Mouse (Mus musculus) heart, postnatal 14 days (tissue): ENCODE measurements around the gene Lrrfip1. TPM values are rescaled to one million over a fixed set of nuclear protein-coding genes. Genes with fewer than 3 reads are reported as not detected.

Source experiments
- DNase-seq, 2 experiments: peaks; one replicate each; pipeline ENCODE4 v3.0.0; 2021 to 2022
- intact Hi-C: fragments of 180-260 bp; cut with DNase I; formaldehyde crosslinking; loops from one replicate; pipeline ENCODE4 v1.15.1; 2025
- total RNA-seq, 2 experiments: library from RNA; stranded (reverse); gene quantifications; 2 replicates each; pipeline ENCODE4 v1.2.3; 2021

Gene Lrrfip1
- total RNA-seq, 2 experiments from 2014 or later = 101 to 109 TPM

DNA sequence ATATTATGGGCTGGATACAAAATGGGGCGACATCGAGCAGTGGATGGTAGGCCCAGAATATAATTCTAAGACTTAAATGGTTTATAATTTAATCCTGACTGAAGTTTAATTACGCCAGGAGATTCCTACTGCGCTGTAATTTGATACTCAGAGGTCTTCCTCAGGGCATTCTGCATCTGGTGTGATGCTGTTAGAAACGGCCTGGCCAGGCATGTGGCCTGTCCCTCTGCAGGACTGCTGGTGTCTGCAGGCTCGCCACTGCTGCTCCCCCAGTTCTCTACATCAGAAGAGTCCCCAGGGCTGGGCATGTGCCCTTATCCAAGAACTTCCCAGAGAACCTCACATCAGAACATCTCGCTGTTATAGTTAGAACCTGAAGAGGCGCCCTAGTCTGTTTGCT lies 78.4 kb downstream of the Lrrfip1 start:
- no peak for DNase-seq
- intact Hi-C loops = no loop called here

DNA sequence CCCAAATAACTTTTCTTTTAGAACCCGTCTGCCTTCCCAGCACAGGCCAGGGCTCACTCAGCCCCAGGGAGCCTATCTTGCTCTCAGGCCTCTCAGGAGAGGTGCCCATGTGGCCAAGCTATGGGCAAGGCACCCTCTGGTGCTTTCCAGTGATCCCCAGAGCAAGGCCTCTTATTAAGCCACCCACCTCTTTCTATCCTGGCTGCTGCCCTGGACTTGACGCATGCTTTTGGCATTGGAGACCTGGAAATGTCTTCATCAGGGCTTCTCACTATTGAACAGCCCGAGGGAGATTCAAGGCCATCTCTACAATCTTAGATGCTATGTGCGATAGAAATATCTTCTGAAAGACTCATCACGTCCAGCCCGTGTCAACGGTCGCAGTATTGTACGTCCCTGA lies 78.9 kb downstream of the Lrrfip1 start:
- intact Hi-C loops = no loop called here
- peak in 1 of 2 experiments; percentile 40 for DNase-seq

- DNase-seq = no peak
Observed at GRCm38 (mm10) chr1:91077980-91078379, 79.4 kb downstream of the Lrrfip1 start.

GRCm38 (mm10) chr1:91079740-91080422 lies 81.3 kb downstream of the Lrrfip1 start:
- intact Hi-C loops = no loop called here
- no peak for DNase-seq

More at GRCm38 (mm10) chr1:91077980-91078379, 79.4 kb downstream of the Lrrfip1 start:
- intact Hi-C loops = no loop called here

DNA sequence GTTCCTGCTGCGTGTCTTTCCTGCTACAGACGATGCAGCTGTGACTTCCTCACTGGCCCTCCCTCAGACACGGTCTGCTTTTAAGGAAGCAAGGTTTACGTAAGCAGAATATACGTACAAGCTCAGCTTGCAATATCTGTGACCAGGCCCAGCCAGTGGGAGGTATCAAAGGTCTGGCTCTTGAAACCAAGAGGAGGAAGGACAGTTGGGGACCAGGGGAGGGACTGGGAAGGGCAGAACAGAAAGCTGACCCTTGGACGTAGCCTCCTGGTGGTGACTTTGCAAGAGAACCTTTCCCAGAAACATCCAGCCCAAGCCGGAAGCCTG lies 81.8 kb downstream of the Lrrfip1 start:
- intact Hi-C loops = no loop called here
- peak; percentile 33 to 39 for DNase-seq

DNA sequence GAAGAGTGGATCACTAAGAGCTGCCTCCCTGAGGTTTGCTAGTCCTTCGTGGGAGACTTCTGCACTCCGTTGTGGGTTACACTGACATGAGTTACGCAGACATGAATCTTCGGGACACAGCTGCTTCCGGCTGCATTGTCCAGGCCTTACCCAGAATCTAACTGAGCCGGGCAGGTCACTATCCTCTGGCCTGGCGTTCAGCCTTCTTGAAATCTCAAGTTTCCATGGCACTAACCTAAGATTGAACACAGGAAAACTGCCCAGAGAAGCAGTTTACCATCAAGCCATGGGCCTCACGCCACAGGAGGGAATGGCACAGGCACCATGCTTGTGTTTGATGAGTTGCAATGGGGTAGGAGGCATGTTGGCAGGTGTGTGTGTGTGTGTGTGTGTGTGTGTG lies 85.8 kb downstream of the Lrrfip1 start:
- DNase-seq = no peak
- intact Hi-C loops = no loop called here

DNA sequence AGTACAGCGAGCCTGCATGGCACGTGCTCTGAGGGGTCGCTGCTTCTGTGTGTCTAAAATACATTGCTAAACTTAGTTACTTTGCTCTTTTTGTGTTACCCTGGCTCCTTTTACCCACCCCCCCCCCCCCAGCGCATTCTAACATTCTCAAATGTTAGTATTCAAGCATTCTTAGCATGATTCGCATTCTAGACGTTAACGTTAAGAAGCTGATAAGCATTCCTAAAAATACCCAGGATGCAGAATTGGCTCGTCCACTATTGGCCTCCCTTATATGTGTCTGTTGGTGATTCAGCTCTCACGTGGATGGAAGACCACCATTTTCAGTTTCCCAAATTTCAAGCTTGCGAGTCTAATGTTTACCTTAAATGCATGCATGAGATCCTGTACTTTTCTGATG lies 86.5 kb downstream of the Lrrfip1 start:
- DNase-seq = no peak
- intact Hi-C loops = no loop called here

DNA sequence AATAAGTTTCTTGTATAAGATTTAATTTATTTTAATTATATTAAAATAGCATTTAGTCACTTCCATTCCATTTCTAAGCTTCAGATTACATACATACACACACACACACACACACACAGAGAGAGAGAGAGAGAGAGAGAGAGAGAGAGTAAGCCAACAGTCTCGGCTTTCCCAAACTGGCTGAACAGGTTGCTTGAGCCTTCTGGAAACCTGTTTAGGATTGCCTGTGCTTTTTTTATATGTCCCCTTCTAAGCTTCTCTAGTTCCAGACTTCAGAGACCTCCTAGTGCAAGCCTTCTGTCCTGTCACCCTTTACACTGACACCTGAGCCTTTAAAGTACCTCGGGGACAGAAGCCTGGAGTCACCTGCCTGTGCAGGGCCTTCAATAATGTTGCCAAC lies 87.1 kb downstream of the Lrrfip1 start:
- DNase-seq = no peak
- intact Hi-C loops = no loop called here

DNA sequence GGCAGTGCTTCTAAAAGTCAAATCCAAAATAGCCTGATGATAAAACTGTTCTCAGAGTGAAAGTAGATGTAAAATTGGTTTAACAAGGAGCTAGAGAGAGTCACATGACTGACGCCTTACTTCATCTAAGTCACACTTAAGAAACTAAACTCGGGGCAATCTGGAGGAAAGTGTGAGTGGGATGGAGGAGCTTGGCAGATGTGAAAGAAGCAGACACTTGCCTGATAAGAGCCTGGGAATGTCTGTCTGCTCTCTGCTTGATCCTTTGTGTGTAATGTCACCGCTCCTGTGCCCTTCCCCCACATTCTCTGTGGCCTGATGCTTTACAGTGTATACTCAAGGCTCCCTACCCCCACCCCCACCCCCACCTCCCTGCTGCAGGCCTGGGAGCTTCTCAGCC lies 87.8 kb downstream of the Lrrfip1 start:
- DNase-seq = no peak
- intact Hi-C loops = no loop called here

DNA sequence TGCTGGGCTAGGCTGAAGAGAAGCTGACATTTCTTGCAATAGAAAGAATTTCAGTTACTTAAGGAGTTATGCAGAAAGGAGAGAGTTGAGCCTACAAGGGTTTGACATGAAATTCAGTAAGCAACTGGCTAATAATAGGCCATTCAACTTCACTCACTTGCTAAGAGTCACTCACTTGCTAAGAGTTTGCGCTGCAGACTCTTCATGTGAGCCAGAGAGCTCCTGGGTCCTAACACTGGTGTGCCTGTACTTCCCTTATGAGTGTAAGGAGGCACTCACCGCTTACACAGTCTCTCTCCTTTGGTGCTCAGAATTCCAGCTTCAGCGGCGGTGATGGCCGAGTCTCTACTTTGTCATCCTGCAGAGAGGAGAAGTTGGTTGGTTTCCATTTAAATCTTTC lies 88.2 kb downstream of the Lrrfip1 start:
- DNase-seq = no peak
- intact Hi-C loops = no loop called here

- intact Hi-C loops = no loop called here
- DNase-seq = no peak
Observed at GRCm38 (mm10) chr1:91088027-91088426, 89.5 kb downstream of the Lrrfip1 start.

- intact Hi-C loops = no loop called here
- no peak for DNase-seq
Observed at GRCm38 (mm10) chr1:91088941-91089340, 90.4 kb downstream of the Lrrfip1 start.

DNA sequence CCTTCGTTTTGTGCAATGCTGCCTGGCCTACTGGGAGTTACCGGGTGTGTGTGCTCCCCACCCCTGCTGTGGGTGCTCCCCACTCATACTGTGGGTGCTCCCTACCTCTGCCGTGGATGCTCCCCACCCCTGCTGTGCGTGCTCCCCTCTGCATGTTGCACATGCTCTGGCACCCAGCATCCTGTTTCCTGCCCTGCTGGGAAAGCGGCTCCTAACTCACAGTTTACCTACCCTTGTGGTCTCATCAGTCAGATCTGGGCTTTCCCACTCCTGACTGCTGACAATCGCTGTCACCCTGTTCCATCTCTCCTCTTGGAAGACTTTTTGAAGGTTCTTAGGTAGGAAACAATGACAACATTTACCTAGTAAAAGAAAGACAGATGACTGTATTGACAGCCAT lies 91.9 kb downstream of the Lrrfip1 start:
- DNase-seq = no peak
- intact Hi-C loops = no loop called here

GRCm38 (mm10) chr1:91092451-91092850 lies 93.9 kb downstream of the Lrrfip1 start:
- intact Hi-C loops = no loop called here
- no peak for DNase-seq

GRCm38 (mm10) chr1:91093296-91093695 lies 94.8 kb downstream of the Lrrfip1 start:
- intact Hi-C loops = no loop called here
- no peak for DNase-seq

DNA sequence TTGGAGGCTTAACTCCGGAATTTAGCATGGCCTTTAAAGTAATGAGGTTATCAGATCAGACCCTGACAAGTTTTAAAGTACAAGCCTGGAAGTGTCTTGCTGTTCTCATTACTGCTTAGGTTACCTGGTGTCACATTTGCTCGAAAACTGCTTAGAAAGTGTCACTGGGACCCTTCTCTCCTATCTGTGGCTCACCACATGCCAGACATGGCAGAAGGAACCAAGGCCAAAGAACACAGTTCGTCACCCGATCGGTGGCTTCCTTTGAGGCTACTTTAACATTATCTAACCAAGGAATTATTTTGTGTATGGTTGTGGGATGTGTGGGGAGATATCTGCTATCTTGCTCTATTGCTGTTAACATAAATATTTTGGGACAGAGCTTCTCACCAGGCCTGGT lies 95.5 kb downstream of the Lrrfip1 start:
- intact Hi-C loops = no loop called here

GRCm38 (mm10) chr1:91095258-91095657 lies 96.7 kb downstream of the Lrrfip1 start:
- no peak for DNase-seq
- intact Hi-C loops = loop anchor here (5.0 kb wide), 1 partner anchor 43 kb away; no protein-coding TSS in a partner anchor

More for the DNA sequence above, 95.5 kb downstream of the Lrrfip1 start:
- no peak for DNase-seq

DNA sequence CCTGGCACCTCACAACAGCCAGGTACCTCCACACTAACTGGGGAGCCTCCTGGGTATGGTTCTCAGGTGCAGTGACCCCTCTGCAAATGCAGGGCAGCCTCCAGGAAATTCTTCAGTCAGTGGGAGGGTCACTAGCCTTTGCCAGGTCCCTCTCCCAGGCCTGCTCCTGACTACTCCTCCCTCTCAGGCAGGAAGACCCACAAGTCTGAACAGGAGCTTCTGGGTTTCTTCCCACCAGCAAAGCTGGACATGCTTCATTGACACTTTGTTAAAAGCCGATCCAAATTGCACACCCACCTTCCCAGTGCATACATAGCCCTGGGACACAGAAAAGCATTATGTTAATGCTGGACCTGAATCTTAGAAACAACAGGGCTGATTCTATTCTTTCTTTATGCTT lies 97.3 kb downstream of the Lrrfip1 start:
- DNase-seq = no peak
- intact Hi-C loops = loop anchor here (5.0 kb wide), 1 partner anchor 44 kb away; no protein-coding TSS in a partner anchor

- DNase-seq = no peak
- intact Hi-C loops = loop anchor here (5.0 kb wide), 1 partner anchor 44 kb away; no protein-coding TSS in a partner anchor
Observed at GRCm38 (mm10) chr1:91096490-91096889, 98.0 kb downstream of the Lrrfip1 start.

DNA sequence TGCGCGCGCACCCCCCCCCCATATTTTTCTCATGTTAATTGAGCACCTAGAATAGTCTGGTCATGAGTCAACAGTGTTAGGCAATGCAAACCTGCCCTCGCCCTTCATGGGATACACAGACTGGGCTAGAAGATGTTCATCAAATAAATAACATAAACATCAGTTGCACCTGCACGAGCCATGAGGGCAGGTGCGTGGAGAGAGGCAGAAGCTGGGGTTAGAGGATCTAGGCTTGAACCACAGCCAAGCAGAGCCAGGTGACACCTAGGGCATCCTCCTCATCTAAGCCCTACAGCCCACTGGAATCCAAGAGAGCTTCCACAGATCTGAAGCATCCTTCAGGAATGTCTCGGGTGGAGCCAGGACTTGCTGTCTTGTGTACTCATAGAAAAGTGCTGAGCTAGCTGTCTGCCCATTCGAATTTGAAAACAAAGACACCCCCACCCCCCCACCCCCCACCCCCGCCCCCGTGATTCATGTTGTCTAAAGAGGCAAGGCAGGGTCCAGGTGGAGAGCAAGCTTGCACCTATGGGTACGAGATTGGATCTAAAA lies 98.8 kb downstream of the Lrrfip1 start:
- no peak for DNase-seq
- intact Hi-C loops = loop anchor here (5.0 kb wide), 1 partner anchor 45 kb away; no protein-coding TSS in a partner anchor

GRCm38 (mm10) chr1:91098887-91099286 lies 100.3 kb downstream of the Lrrfip1 start:
- intact Hi-C loops = loop anchor here (1.0 to 5.0 kb wide), 3 partner anchors 47 to 126 kb away; no protein-coding TSS in a partner anchor

DNA sequence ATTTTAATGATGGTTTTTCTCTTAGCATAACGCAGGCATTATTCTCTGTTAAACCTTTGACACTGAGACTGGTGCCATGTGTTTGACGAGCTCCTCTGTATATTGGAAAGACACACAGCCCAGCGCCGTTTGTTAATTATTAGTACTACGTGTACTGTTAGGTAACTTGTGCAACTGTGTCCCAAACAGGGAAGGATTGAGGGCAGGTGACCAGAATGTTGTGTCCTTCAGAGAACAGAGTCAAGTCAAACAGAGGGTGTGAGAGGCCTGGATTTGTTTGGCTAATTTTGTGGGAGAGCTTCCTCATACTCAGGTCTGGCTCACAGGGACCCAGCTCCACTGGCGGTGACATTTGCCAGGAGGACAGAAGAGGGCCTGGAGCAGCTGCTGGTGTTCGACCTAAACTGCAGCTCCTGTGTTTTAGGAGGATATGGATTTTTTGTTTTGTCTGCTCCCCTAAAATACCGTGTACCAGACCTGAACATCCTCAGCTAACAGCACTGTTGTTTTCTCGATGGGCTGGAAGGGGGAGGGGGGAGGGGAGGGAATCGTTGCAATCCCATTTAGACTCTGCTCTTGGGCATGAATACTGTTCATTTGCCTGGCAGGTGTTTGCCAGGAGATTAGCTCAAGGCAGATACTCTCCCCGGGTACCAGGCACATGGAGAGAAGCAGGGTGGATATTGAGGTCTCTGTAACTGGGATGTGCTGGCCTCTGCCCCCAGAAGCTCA lies 103.3 kb downstream of the Lrrfip1 start:
- intact Hi-C loops = no loop called here

More at GRCm38 (mm10) chr1:91098887-91099286, 100.3 kb downstream of the Lrrfip1 start:
- peak; percentile 77 to 87 for DNase-seq

More for the DNA sequence above, 103.3 kb downstream of the Lrrfip1 start:
- no peak for DNase-seq
